Mouse (Mus musculus): ENCODE measurements around the gene Crtam. TPM values are rescaled to one million over a fixed set of nuclear protein-coding genes. Genes with fewer than 3 reads are reported as not detected.

The Crtam gene
- polyA plus RNA-seq (2015; fragmentation: Nextera tagmentation; extraction: Ambion mirVana) = 0.27 and 0.32 TPM in 2 replicates

DNA sequence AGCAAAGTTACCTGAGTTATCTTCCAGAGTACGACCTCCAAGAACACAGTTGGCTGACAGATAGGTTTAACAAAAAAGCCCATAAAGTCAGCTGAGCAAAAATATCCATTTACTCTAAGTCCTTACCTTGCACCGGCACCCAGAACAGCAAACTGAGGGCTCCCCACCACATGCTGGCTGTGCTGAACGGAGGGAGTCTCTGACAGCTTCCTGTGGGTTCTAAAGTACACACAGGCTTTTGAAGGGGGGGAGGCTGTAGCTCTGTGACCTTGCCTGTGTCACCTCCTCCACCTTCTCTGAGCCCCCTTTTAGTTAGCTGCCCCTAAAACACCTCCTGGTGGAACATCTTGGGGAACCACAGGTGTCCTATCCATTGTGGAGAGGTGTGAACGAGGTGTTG lies at the start of gene Crtam:
TSS of gene Crtam (minus strand) at position 214 of the 400 bp plus-strand sequence.
- no peak within 1 kb of the TSS for H3K27ac ChIP-seq (ENCODE audit: low read length)
- no peaks in the 10 kb centered on the region for H3K36me3 ChIP-seq (ENCODE audit: insufficient read depth, low read length)
- no peaks in the 10 kb centered on the region for H3K9me3 ChIP-seq (ENCODE audit: low read length)
- H3K9ac ChIP-seq (replicated peaks; ENCODE audit: low read length) = no peak within 1 kb of the TSS
- no peak for ATAC-seq (ENCODE audit: low FRiP score, low TSS enrichment)
- no peak within 1 kb of the TSS for H3K4me2 ChIP-seq (replicated peaks; ENCODE audit: low read depth, low read length)
- WGBS = 58% methylated on average over 4 of the region's 4 CpGs
- no peaks in the 10 kb centered on the region for H3K4me1 ChIP-seq (ENCODE audit: insufficient read depth, low read length)
- no peaks in the 10 kb centered on the region for H3K27me3 ChIP-seq (ENCODE audit: insufficient read depth, low read length)
- no peak within 1 kb of the TSS for H3K4me3 ChIP-seq (ENCODE audit: low read length)

DNA sequence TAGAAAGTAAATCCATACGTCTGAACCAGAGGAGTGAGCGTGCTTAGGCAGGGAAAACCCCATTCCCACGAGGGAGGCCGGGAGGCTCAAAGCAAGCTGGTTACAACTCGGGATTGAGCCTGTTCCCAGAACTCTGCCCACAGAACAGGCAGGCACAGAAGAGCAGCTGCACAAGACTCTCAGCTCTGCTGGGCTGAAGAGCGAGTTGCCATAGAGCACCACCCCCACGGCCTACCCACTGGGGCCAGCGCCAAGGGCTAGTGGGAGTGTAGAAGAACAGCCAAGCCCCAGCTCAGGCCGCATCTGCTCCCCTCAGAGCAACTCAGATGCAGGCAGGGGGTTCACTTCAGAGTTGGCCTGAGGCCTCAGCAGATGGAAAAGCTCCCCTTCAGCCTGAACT lies 49.7 kb upstream of the Crtam start:
- ATAC-seq (ENCODE audit: low FRiP score, low TSS enrichment) = no peak
- H3K9ac ChIP-seq (replicated peaks; ENCODE audit: low read length) = no peak overlapping the region
- peaks cover 4% of the 10 kb centered on the region; the same call in 1 of the 2 replicates for H3K9me3 ChIP-seq (ENCODE audit: low read length)
- H3K27me3 ChIP-seq (ENCODE audit: insufficient read depth, low read length) = no peaks in the 10 kb centered on the region
- 81% methylated on average over 9 of the region's 9 CpGs for WGBS
- H3K4me1 ChIP-seq (ENCODE audit: insufficient read depth, low read length) = peaks cover 9% of the 10 kb centered on the region; the same call in 1 of the 2 replicates
- no peaks in the 10 kb centered on the region for H3K36me3 ChIP-seq (ENCODE audit: insufficient read depth, low read length)
- no peak overlapping the region for H3K27ac ChIP-seq (ENCODE audit: low read length)
- H3K4me2 ChIP-seq (replicated peaks; ENCODE audit: low read depth, low read length) = no peak overlapping the region
- no peak overlapping the region for H3K4me3 ChIP-seq (ENCODE audit: low read length)

DNA sequence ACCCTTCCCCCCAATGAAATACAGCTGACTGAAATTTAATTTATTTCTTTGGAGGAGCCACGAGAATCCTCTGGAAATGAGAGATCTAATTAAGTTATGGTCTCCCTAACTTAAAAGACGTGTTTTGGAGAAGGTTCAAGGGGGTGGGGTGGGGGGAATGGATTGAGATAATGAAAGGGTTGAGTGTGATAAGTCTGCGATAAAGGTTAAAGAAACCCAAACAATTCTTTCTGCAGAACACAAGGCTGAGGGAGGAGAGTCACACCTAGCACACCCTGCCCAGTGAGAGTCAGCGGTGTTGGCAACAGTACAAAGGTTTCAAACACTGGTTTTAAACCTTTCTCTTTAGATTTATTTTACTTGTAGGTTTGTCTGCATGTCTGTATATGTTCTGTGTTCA lies 49.0 kb upstream of the Crtam start:
- no peak overlapping the region for H3K4me2 ChIP-seq (replicated peaks; ENCODE audit: low read depth, low read length)
- H3K27me3 ChIP-seq (ENCODE audit: insufficient read depth, low read length) = no peaks in the 10 kb centered on the region
- H3K9me3 ChIP-seq (ENCODE audit: low read length) = peaks cover 4% of the 10 kb centered on the region; the same call in 1 of the 2 replicates
- H3K36me3 ChIP-seq (ENCODE audit: insufficient read depth, low read length) = no peaks in the 10 kb centered on the region
- H3K4me3 ChIP-seq (ENCODE audit: low read length) = no peak overlapping the region
- ATAC-seq (ENCODE audit: low FRiP score, low TSS enrichment) = no peak
- H3K9ac ChIP-seq (replicated peaks; ENCODE audit: low read length) = no peak overlapping the region
- H3K4me1 ChIP-seq (ENCODE audit: insufficient read depth, low read length) = 0 out of 2 replicates have a peak, but pooled peaks cover 3% of the 10 kb centered on the region
- no peak overlapping the region for H3K27ac ChIP-seq (ENCODE audit: low read length)
- 55% methylated on average over 4 of the region's 4 CpGs for WGBS

DNA sequence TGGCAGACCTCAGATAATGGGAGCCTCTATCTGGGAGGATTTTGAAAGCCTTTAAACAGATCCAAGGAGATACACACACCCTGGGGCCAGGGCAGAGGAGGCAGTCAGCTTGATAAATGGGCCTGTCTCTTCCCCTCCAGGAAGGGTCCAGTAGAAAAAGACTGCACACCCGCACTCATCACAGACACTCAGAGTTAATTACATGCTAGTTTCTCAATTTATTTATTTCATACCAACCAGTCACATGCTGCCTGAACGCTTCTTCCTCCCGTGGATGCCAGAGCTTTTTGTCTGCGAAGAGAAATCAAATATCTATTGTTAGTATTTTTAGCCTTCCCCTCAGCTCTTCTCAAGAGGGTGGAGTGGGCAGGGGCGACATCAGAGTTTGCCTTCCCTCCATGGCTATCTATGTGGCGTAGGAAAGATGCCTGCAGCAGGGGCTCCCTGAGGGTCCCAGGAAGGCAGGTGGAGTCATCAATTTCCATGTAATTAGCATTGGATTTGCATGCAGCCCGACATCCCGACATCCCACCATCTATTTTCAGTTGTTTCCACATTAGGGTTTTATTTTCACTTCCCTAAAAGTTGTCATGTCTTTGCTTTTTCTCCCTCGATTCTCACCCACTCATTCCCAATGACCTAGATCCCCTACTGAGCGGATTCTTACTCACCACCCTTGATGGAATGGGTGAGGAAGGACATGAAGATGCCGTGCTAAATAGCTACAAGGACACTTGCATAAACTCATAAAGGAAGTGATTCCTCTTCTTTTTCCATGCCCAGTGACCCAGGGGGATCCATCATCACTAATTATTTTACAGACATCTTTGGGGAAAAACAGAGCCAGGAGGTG lies 46.9 kb upstream of the Crtam start:
- H3K27ac ChIP-seq (ENCODE audit: low read length) = no peak overlapping the region
- ATAC-seq (ENCODE audit: low FRiP score, low TSS enrichment) = no peak
- H3K36me3 ChIP-seq (ENCODE audit: insufficient read depth, low read length) = no peaks in the 10 kb centered on the region
- no peak overlapping the region for H3K9ac ChIP-seq (replicated peaks; ENCODE audit: low read length)
- no peak overlapping the region for H3K4me2 ChIP-seq (replicated peaks; ENCODE audit: low read depth, low read length)
- 0 out of 2 replicates have a peak, but pooled peaks cover 3% of the 10 kb centered on the region for H3K4me1 ChIP-seq (ENCODE audit: insufficient read depth, low read length)
- peaks cover 4% of the 10 kb centered on the region; the same call in 1 of the 2 replicates for H3K9me3 ChIP-seq (ENCODE audit: low read length)
- no peaks in the 10 kb centered on the region for H3K27me3 ChIP-seq (ENCODE audit: insufficient read depth, low read length)
- WGBS = 65% methylated on average over 11 of the region's 11 CpGs
- no peak overlapping the region for H3K4me3 ChIP-seq (ENCODE audit: low read length)

DNA sequence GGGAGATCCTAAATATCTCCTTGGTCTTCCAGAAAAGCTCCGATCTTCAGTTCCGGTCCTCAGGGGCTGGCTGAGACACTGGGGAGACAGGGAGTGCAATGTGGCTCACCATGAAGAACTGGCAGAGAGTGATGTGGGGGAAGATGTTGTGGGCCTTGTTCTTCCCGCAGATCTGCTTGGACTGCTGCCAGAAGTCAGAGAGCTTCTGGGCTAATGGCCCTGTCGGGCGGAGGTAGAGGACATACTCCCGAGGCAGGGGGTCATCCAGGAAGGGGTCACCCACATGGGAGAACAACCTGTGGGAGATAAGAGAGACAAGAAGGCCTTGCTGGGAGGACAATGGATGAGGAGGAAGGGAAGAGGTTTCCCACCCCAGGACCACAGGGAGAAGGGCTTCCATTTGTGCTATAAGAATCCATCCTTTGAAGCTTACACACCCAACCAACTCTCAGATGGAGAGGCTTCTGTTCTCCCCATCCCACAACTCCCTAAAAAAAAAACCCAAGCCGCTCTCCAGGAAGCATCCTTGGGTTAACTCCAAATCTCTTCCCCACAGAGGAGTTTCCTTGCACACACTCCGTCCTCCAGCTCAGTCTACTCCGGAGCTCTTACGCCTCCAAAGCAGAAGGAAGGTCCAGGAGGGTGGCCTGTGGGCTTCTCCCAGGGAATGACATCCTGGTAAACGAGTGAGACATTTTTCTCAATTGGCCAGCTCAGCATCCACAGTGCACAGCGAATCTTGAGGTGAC lies 46.1 kb upstream of the Crtam start:
- no peak for ATAC-seq (ENCODE audit: low FRiP score, low TSS enrichment)
- Histone ChIP-seq H3K4me2 (replicated peaks; ENCODE audit: low read depth, low read length) (no peak overlapping the region), H3K9ac (replicated peaks; ENCODE audit: low read length) (no peak overlapping the region), H3K4me1 (ENCODE audit: insufficient read depth, low read length) (0 out of 2 replicates have a peak, but pooled peaks cover 3% of the 10 kb centered on the region), H3K36me3 (ENCODE audit: insufficient read depth, low read length) (no peaks in the 10 kb centered on the region), H3K27me3 (ENCODE audit: insufficient read depth, low read length) (no peaks in the 10 kb centered on the region), H3K9me3 (ENCODE audit: low read length) (peaks cover 4% of the 10 kb centered on the region; the same call in 1 of the 2 replicates), H3K4me3 (ENCODE audit: low read length) (no peak overlapping the region), H3K27ac (ENCODE audit: low read length) (no peak overlapping the region)
- 64% methylated on average over 12 of the region's 12 CpGs for WGBS

DNA sequence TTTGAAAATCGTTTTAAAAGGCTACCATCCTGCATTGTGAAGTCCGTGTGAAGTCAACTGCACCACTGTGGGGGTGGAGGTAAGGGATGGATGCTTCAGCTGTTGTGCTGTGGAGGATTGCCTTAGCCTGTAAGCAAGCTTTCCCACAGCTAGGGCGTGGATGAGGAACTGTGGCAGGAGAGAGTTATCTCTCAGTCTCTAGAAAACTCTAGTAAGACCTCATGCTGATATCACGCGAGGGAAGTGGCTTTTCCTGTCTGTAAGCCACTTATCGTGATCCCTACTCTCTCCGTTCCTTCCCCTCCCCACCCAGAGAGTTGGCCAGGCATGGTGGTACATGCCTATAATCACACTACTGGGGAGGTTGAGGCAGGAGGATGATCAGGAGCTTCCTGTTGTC lies 44.9 kb upstream of the Crtam start:
- 0 out of 2 replicates have a peak, but pooled peaks cover 3% of the 10 kb centered on the region for H3K4me1 ChIP-seq (ENCODE audit: insufficient read depth, low read length)
- H3K4me2 ChIP-seq (replicated peaks; ENCODE audit: low read depth, low read length) = no peak overlapping the region
- ATAC-seq (ENCODE audit: low FRiP score, low TSS enrichment) = no peak
- H3K36me3 ChIP-seq (ENCODE audit: insufficient read depth, low read length) = no peaks in the 10 kb centered on the region
- H3K4me3 ChIP-seq (ENCODE audit: low read length) = no peak overlapping the region
- H3K27me3 ChIP-seq (ENCODE audit: insufficient read depth, low read length) = no peaks in the 10 kb centered on the region
- H3K27ac ChIP-seq (ENCODE audit: low read length) = no peak overlapping the region
- no peak overlapping the region for H3K9ac ChIP-seq (replicated peaks; ENCODE audit: low read length)
- peaks cover 4% of the 10 kb centered on the region; the same call in 1 of the 2 replicates for H3K9me3 ChIP-seq (ENCODE audit: low read length)
- 79% methylated on average over 7 of the region's 7 CpGs for WGBS

DNA sequence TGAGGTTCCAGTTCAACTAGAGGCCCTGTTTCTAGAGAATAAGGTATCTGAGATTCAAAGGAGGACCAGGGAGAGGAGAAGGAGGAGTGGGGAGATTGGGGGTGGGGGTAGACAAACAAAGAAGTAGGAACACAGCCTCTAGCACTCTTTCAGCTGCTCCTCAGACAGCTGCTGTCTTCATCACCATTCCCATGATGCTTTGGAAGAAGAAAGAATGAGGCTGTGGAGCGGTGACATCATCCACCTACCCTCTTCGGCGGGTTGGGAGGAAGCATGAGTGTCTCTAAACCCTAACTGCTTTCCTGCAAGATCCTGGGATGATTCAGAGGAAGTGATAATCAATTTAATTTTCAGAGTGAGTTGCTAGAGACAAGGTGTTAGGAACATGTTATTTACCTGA lies 44.4 kb upstream of the Crtam start:
- no peak for ATAC-seq (ENCODE audit: low FRiP score, low TSS enrichment)
- Histone ChIP-seq H3K9ac (replicated peaks; ENCODE audit: low read length) (no peak overlapping the region), H3K4me3 (ENCODE audit: low read length) (no peak overlapping the region), H3K36me3 (ENCODE audit: insufficient read depth, low read length) (no peaks in the 10 kb centered on the region), H3K9me3 (ENCODE audit: low read length) (peaks cover 2% of the 10 kb centered on the region; the same call in 1 of the 2 replicates), H3K27ac (ENCODE audit: low read length) (no peak overlapping the region), H3K27me3 (ENCODE audit: insufficient read depth, low read length) (no peaks in the 10 kb centered on the region), H3K4me1 (ENCODE audit: insufficient read depth, low read length) (0 out of 2 replicates have a peak, but pooled peaks cover 3% of the 10 kb centered on the region), H3K4me2 (replicated peaks; ENCODE audit: low read depth, low read length) (no peak overlapping the region)
- 88% methylated on average over 3 of the region's 3 CpGs for WGBS

DNA sequence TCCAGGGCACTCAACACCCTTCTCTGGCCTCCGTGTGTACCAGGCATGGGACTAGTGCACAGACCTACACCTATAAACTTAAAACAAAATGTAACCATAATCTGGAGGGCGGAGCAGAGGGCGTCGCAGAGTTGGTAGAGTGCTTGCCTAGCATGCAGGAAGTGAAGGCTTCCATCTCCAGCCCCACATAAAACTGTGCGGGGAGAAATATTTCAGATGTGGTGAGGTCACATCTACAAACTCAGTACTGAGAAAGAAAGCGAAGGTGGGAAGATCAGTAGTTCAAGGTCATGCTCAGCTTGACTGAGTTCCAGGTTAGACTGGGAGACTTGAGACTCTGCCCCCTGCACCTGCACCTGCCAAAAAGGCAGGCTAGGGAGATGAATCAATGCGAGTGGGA lies 43.8 kb upstream of the Crtam start:
- H3K27ac ChIP-seq (ENCODE audit: low read length) = no peak overlapping the region
- no peaks in the 10 kb centered on the region for H3K27me3 ChIP-seq (ENCODE audit: insufficient read depth, low read length)
- 91% methylated on average over 7 of the region's 7 CpGs for WGBS
- H3K4me1 ChIP-seq (ENCODE audit: insufficient read depth, low read length) = 0 out of 2 replicates have a peak, but pooled peaks cover 3% of the 10 kb centered on the region
- ATAC-seq (ENCODE audit: low FRiP score, low TSS enrichment) = no peak
- no peak overlapping the region for H3K4me2 ChIP-seq (replicated peaks; ENCODE audit: low read depth, low read length)
- no peak overlapping the region for H3K9ac ChIP-seq (replicated peaks; ENCODE audit: low read length)
- no peaks in the 10 kb centered on the region for H3K36me3 ChIP-seq (ENCODE audit: insufficient read depth, low read length)
- no peak overlapping the region for H3K4me3 ChIP-seq (ENCODE audit: low read length)
- H3K9me3 ChIP-seq (ENCODE audit: low read length) = no peaks in the 10 kb centered on the region

DNA sequence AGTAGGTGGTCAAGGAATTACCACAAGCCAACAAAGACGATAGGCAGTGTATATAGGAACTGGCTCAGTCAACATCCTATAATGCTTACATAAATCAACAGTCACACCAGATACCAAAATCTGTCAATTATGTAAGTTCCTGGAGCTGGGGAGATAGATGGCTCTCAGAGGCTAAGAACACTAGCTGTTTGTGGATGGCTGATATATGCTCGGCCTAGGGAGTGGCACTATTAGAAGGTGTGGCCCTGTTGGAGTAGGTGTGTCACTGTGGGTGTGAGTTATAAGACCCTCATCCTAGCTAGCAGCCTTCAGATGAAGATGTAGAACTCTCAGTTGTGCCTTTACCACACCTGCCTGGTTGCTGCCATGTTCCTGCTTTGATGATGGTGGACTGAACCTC lies 43.2 kb upstream of the Crtam start:
- Histone ChIP-seq H3K4me2 (replicated peaks; ENCODE audit: low read depth, low read length) (no peak overlapping the region), H3K9me3 (ENCODE audit: low read length) (no peaks in the 10 kb centered on the region), H3K27me3 (ENCODE audit: insufficient read depth, low read length) (no peaks in the 10 kb centered on the region), H3K27ac (ENCODE audit: low read length) (no peak overlapping the region), H3K4me3 (ENCODE audit: low read length) (no peak overlapping the region), H3K4me1 (ENCODE audit: insufficient read depth, low read length) (0 out of 2 replicates have a peak, but pooled peaks cover 3% of the 10 kb centered on the region), H3K36me3 (ENCODE audit: insufficient read depth, low read length) (no peaks in the 10 kb centered on the region), H3K9ac (replicated peaks; ENCODE audit: low read length) (no peak overlapping the region)
- WGBS = 86% methylated on average over 2 of the region's 2 CpGs
- ATAC-seq (ENCODE audit: low FRiP score, low TSS enrichment) = no peak
